Mouse (Mus musculus) forebrain, embryonic 11.5 days (tissue): Measurements from ENCODE around the gene Edc4. TPM values are rescaled to one million over a fixed set of nuclear protein-coding genes. Genes with fewer than 3 reads are reported as not detected.

Experiments used
- ATAC-seq: fragments of 200-750 bp; cut with Nextera tagmentation; replicated peaks from 2 replicates; pipeline ENCODE4 v1.8.0; 2017; ENCODE audit warnings: moderate TSS enrichment; ENCODE audit not compliant: low FRiP score
- DNase-seq: peaks from one replicate; pipeline ENCODE4 v3.0.0-alpha.2; 2017; ENCODE audit warnings: low spot score
- H3K27ac ChIP-seq: fragments of 300-500 bp; sonication (generic); 2 replicates; pipeline ENCODE4 v1.5.1; 2014; ENCODE audit warnings: low read depth, low read length
- H3K27me3 ChIP-seq: fragments of 300-500 bp; sonication (generic); 2 replicates; pipeline ENCODE4 v1.6.1; 2014; ENCODE audit warnings: mild to moderate bottlenecking, low read length, mixed read lengths; ENCODE audit not compliant: control insufficient read depth, insufficient read depth
- H3K36me3 ChIP-seq: fragments of 300-500 bp; sonication (generic); 2 replicates; pipeline ENCODE4 v1.6.1; 2014; ENCODE audit warnings: mild to moderate bottlenecking, low read length, moderate library complexity, mixed read lengths; ENCODE audit not compliant: control insufficient read depth, insufficient read depth
- H3K4me1 ChIP-seq: fragments of 300-500 bp; sonication (generic); replicated peaks from 2 replicates; pipeline ENCODE4 v1.6.1; 2014; ENCODE audit warnings: low read length, mixed read lengths; ENCODE audit not compliant: control insufficient read depth, insufficient read depth
- H3K4me2 ChIP-seq: fragments of 300-500 bp; sonication (generic); 2 replicates; pipeline ENCODE4 v1.6.1; 2014; ENCODE audit warnings: low read depth, mild to moderate bottlenecking, low read length, moderate library complexity, mixed read lengths; ENCODE audit not compliant: severe bottlenecking
- H3K4me3 ChIP-seq: fragments of 300-500 bp; sonication (generic); 2 replicates; pipeline ENCODE4 v1.5.1; 2014; ENCODE audit warnings: low read depth, low read length
- H3K9ac ChIP-seq: fragments of 300-500 bp; sonication (generic); 2 replicates; pipeline ENCODE4 v1.6.1; 2014; ENCODE audit warnings: low read length
- H3K9me3 ChIP-seq: fragments of 300-500 bp; sonication (generic); 2 replicates; pipeline ENCODE4 v1.6.1; 2016; ENCODE audit warnings: low read length, mixed read lengths; ENCODE audit not compliant: control insufficient read depth
- WGBS: fragments of 180-500 bp; shearing (Covaris S2); extraction: QIAGEN DNeasy Blood & Tissue Kit; methylation state at CpG from one replicate; pipeline ENCODE4 v1.1.7; 2014; 5-methylcytosine and 5-hydroxymethylcytosine counted together
- polyA plus RNA-seq: library from polyadenylated mRNA; unstranded; fragments of >200 nt; fragmentation: Nextera tagmentation; extraction: Ambion mirVana; gene quantifications from 2 replicates; pipeline ENCODE4 v1.2.1, GENCODE M21; 2014

The Edc4 gene
- polyA plus RNA-seq, 1 experiment from 2014 or later = 65.2 TPM

GRCm38 (mm10) chr8:105933762-105934161, 53.1 kb downstream of the Edc4 start, which contains the start of gene Ctrl:
Ctrl (minus strand) TSS chr8:105933862.
- Histone ChIP-seq H3K27me3 (no peaks in the 10 kb centered on the region), H3K4me2 (no peak within 1 kb of the TSS), H3K27ac (no peak within 1 kb of the TSS), H3K4me3 (no peak within 1 kb of the TSS), H3K9ac (no peak within 1 kb of the TSS), H3K4me1 (peaks cover 6% of the 10 kb centered on the region; the same call in 1 of the 2 replicates), H3K36me3 (no peaks in the 10 kb centered on the region), H3K9me3 (no peaks in the 10 kb centered on the region)
- ATAC-seq (no peak), DNase-seq (peak; percentile 32)
- 100% methylated on average over 2 of the region's 2 CpGs for WGBS

- Histone ChIP-seq H3K27me3 (no peaks in the 10 kb centered on the region), H3K4me2 (no peak overlapping the region), H3K36me3 (no peaks in the 10 kb centered on the region), H3K9me3 (no peaks in the 10 kb centered on the region), H3K27ac (no peak overlapping the region), H3K4me1 (peaks cover 6% of the 10 kb centered on the region; the same call in 1 of the 2 replicates), H3K4me3 (no peak overlapping the region), H3K9ac (no peak overlapping the region)
- 88% methylated on average over 6 of the region's 6 CpGs for WGBS
- DNase-seq (no peak), ATAC-seq (no peak)
Observed at GRCm38 (mm10) chr8:105935105-105935504, 54.4 kb downstream of the Edc4 start.

- WGBS = 27% methylated on average over 7 of the region's 7 CpGs
- Histone ChIP-seq H3K4me3 (peak overlapping the region; percentile 49), H3K4me1 (peaks cover 6% of the 10 kb centered on the region; the same call in 1 of the 2 replicates), H3K9ac (peak overlapping the region; percentile 84), H3K9me3 (no peaks in the 10 kb centered on the region), H3K36me3 (no peaks in the 10 kb centered on the region), H3K27me3 (no peaks in the 10 kb centered on the region), H3K27ac (no peak overlapping the region), H3K4me2 (peak overlapping the region; percentile 97)
- ATAC-seq (no peak), DNase-seq (no peak)
Observed at GRCm38 (mm10) chr8:105935863-105936603, 55.4 kb downstream of the Edc4 start.

- no peaks in the 10 kb centered on the region for H3K9me3 ChIP-seq
- no peaks in the 10 kb centered on the region for H3K36me3 ChIP-seq
- peaks cover 6% of the 10 kb centered on the region; the same call in 1 of the 2 replicates for H3K4me1 ChIP-seq
- H3K4me3 ChIP-seq = peak overlapping the region; percentile 49
- DNase-seq = peak; percentile 91
- peak overlapping the region; percentile 32 for H3K27ac ChIP-seq
- ATAC-seq = peak; percentile 88
- no peaks in the 10 kb centered on the region for H3K27me3 ChIP-seq
- under 1% methylated on average over 30 of the region's 30 CpGs for WGBS
- H3K4me2 ChIP-seq = peak overlapping the region; percentile 97
- H3K9ac ChIP-seq = peak overlapping the region; percentile 84
Observed at GRCm38 (mm10) chr8:105936866-105937475, 56.3 kb downstream of the Edc4 start.

GRCm38 (mm10) chr8:105937496-105938305, 57.0 kb downstream of the Edc4 start:
- WGBS = 1% methylated on average over 33 of the region's 33 CpGs

GRCm38 (mm10) chr8:105938306-105938669, 57.6 kb downstream of the Edc4 start, which contains the start of gene Psmb10:
Psmb10 (minus strand) TSS chr8:105938444.
- Histone ChIP-seq H3K27ac (peak within 1 kb of the TSS; percentile 32; the same call in 1 of the 2 replicates), H3K27me3 (no peaks in the 10 kb centered on the region), H3K4me3 (peak within 1 kb of the TSS; percentile 49), H3K4me1 (peaks cover 6% of the 10 kb centered on the region; the same call in 1 of the 2 replicates), H3K9me3 (no peaks in the 10 kb centered on the region), H3K36me3 (no peaks in the 10 kb centered on the region), H3K4me2 (peak within 1 kb of the TSS; percentile 97), H3K9ac (peak within 1 kb of the TSS; percentile 84)
- 42% methylated on average over 4 of the region's 4 CpGs for WGBS
- DNase-seq = no peak
- no peak for ATAC-seq

More at GRCm38 (mm10) chr8:105937496-105938305, 57.0 kb downstream of the Edc4 start:
- peak; percentile 62 for DNase-seq
- ATAC-seq = no peak; the same call in 1 of the 2 replicates
- Histone ChIP-seq H3K27me3 (no peaks in the 10 kb centered on the region), H3K4me2 (peak overlapping the region; percentile 97), H3K4me1 (peaks cover 6% of the 10 kb centered on the region; the same call in 1 of the 2 replicates), H3K27ac (peak overlapping the region; percentile 32; the same call in 1 of the 2 replicates), H3K9me3 (no peaks in the 10 kb centered on the region), H3K9ac (peak overlapping the region; percentile 84), H3K4me3 (peak overlapping the region; percentile 49), H3K36me3 (no peaks in the 10 kb centered on the region)

- Histone ChIP-seq H3K9ac (no peak overlapping the region), H3K27me3 (no peaks in the 10 kb centered on the region), H3K36me3 (no peaks in the 10 kb centered on the region), H3K4me3 (no peak overlapping the region), H3K4me1 (0 out of 2 replicates have a peak, but pooled peaks cover 2% of the 10 kb centered on the region), H3K4me2 (no peak overlapping the region), H3K27ac (no peak overlapping the region), H3K9me3 (no peaks in the 10 kb centered on the region)
- DNase-seq = peak; percentile 49
- WGBS = 90% methylated on average over 11 of the region's 11 CpGs
- no peak for ATAC-seq
Observed at GRCm38 (mm10) chr8:105942026-105942425, 61.3 kb downstream of the Edc4 start.

GRCm38 (mm10) chr8:105942542-105942941, 61.9 kb downstream of the Edc4 start:
- no peaks in the 10 kb centered on the region for H3K36me3 ChIP-seq
- H3K27ac ChIP-seq = no peak overlapping the region
- H3K27me3 ChIP-seq = no peaks in the 10 kb centered on the region
- H3K9me3 ChIP-seq = no peaks in the 10 kb centered on the region
- ATAC-seq (no peak), DNase-seq (peak; percentile 33)
- H3K9ac ChIP-seq = no peak overlapping the region
- no peak overlapping the region for H3K4me3 ChIP-seq
- H3K4me1 ChIP-seq = 0 out of 2 replicates have a peak, but pooled peaks cover 2% of the 10 kb centered on the region
- H3K4me2 ChIP-seq = no peak overlapping the region
- WGBS = 97% methylated on average over 5 of the region's 5 CpGs
